Mouse (Mus musculus) forebrain, embryonic 16.5 days (tissue): ENCODE measurements around the gene Tenm4. TPM values are rescaled to one million over a fixed set of nuclear protein-coding genes. Genes with fewer than 3 reads are reported as not detected.
A peak's percentile ranks its signal among the peaks of the same experiment; 100 is the strongest.

Source experiments
- ATAC-seq: fragments of 200-750 bp; cut with Nextera tagmentation; 2 replicates; pipeline ENCODE4 v1.8.0; 2017; ENCODE audit warnings: mild to moderate bottlenecking, moderate library complexity
- H3K27ac ChIP-seq: fragments of 300-500 bp; sonication (generic); 2 replicates; pipeline ENCODE4 v1.5.1; 2014; ENCODE audit warnings: low read length, control low read depth
- H3K27me3 ChIP-seq: fragments of 300-500 bp; sonication (generic); replicated peaks from 2 replicates; pipeline ENCODE4 v1.6.1; 2014; ENCODE audit warnings: low read length; ENCODE audit not compliant: control insufficient read depth, insufficient read depth
- H3K36me3 ChIP-seq: fragments of 300-500 bp; sonication (generic); 2 replicates; pipeline ENCODE4 v1.6.1; 2014; ENCODE audit not compliant: control insufficient read depth, insufficient read depth
- H3K4me1 ChIP-seq: fragments of 300-500 bp; sonication (generic); replicated peaks from 2 replicates; pipeline ENCODE4 v1.6.1; 2014; ENCODE audit warnings: low read length; ENCODE audit not compliant: control insufficient read depth, insufficient read depth
- H3K4me2 ChIP-seq: fragments of 300-500 bp; sonication (generic); 2 replicates; pipeline ENCODE4 v1.6.1; 2014; ENCODE audit warnings: mild to moderate bottlenecking, low read length, control low read depth
- H3K4me3 ChIP-seq: fragments of 300-500 bp; sonication (generic); replicated peaks from 2 replicates; pipeline ENCODE4 v1.5.1; 2014; ENCODE audit warnings: mild to moderate bottlenecking, low read length, control low read depth
- H3K9ac ChIP-seq: fragments of 300-500 bp; sonication (generic); replicated peaks from 2 replicates; pipeline ENCODE4 v1.6.1; 2014; ENCODE audit warnings: low read depth, low read length, control low read depth
- H3K9me3 ChIP-seq: fragments of 300-500 bp; sonication (generic); 2 replicates; pipeline ENCODE4 v1.6.1; 2016; ENCODE audit warnings: low read length; ENCODE audit not compliant: control insufficient read depth
- WGBS: fragments of 180-500 bp; shearing (Covaris S2); extraction: QIAGEN DNeasy Blood & Tissue Kit; methylation state at CpG from one replicate; pipeline ENCODE4 v1.1.7; 2014; 5-methylcytosine and 5-hydroxymethylcytosine counted together
- polyA plus RNA-seq: library from polyadenylated mRNA; unstranded; fragments of >200 nt; fragmentation: Nextera tagmentation; extraction: Ambion mirVana; gene quantifications from 2 replicates; pipeline ENCODE4 v1.2.1, GENCODE M21; 2015

The Tenm4 gene
- polyA plus RNA-seq, 1 experiment from 2014 or later = 105 TPM

GRCm38 (mm10) chr7:96340826-96341225, 169.8 kb downstream of the Tenm4 start:
- peaks cover 26% of the 10 kb centered on the region for H3K4me1 ChIP-seq
- no peaks in the 10 kb centered on the region for H3K9me3 ChIP-seq
- no peak overlapping the region for H3K4me2 ChIP-seq
- H3K27me3 ChIP-seq = no peaks in the 10 kb centered on the region
- 49% methylated on average over 5 of the region's 5 CpGs for WGBS
- H3K27ac ChIP-seq = peak overlapping the region; percentile 31; the same call in 1 of the 2 replicates
- H3K36me3 ChIP-seq = no peaks in the 10 kb centered on the region
- peak; percentile 80 for ATAC-seq
- no peak overlapping the region for H3K9ac ChIP-seq
- no peak overlapping the region for H3K4me3 ChIP-seq

GRCm38 (mm10) chr7:96341479-96341878, 170.4 kb downstream of the Tenm4 start:
- Histone ChIP-seq H3K27me3 (no peaks in the 10 kb centered on the region), H3K9me3 (no peaks in the 10 kb centered on the region), H3K27ac (no peak overlapping the region), H3K9ac (no peak overlapping the region), H3K4me3 (no peak overlapping the region), H3K36me3 (no peaks in the 10 kb centered on the region), H3K4me2 (no peak overlapping the region), H3K4me1 (peaks cover 24% of the 10 kb centered on the region)
- no peak for ATAC-seq
- WGBS = 77% methylated on average over 2 of the region's 2 CpGs

- Histone ChIP-seq H3K4me2 (no peak overlapping the region), H3K9ac (no peak overlapping the region), H3K9me3 (no peaks in the 10 kb centered on the region), H3K27ac (no peak overlapping the region), H3K4me3 (no peak overlapping the region), H3K27me3 (no peaks in the 10 kb centered on the region), H3K36me3 (no peaks in the 10 kb centered on the region), H3K4me1 (peaks cover 24% of the 10 kb centered on the region)
- 66% methylated on average over 6 of the region's 6 CpGs for WGBS
- no peak for ATAC-seq
These were observed 171.9 kb downstream of the Tenm4 start for GRCm38 (mm10) chr7:96342996-96343395.

DNA sequence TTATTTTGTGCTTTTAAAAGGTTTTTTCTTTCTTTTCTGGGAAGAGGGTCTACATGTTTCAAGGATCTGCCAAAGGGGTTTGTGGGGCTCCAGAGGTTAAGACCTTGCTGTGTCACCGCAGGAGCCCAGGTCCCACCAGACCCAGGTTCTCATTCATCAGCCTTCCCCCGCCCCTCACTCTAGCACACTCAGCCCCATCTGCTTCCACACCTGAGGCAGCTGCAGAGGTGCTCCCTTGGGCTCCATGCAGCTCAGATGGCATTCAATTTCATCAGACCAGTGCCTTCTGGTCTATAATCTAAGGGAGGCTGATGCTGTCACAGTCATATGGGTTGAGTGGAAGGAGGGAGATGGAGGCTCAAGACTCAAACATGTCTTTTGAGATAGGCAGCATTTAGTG, 172.6 kb downstream of the Tenm4 start:
- no peak for ATAC-seq
- Histone ChIP-seq H3K4me3 (no peak overlapping the region), H3K9me3 (no peaks in the 10 kb centered on the region), H3K4me2 (no peak overlapping the region), H3K9ac (no peak overlapping the region), H3K27me3 (no peaks in the 10 kb centered on the region), H3K27ac (no peak overlapping the region), H3K4me1 (peaks cover 24% of the 10 kb centered on the region), H3K36me3 (no peaks in the 10 kb centered on the region)
- 98% methylated on average over 2 of the region's 2 CpGs for WGBS

GRCm38 (mm10) chr7:96352671-96353070, 181.6 kb downstream of the Tenm4 start:
- Histone ChIP-seq H3K4me1 (peaks cover 16% of the 10 kb centered on the region), H3K9me3 (no peaks in the 10 kb centered on the region), H3K36me3 (no peaks in the 10 kb centered on the region), H3K27ac (no peak overlapping the region), H3K9ac (no peak overlapping the region), H3K4me2 (no peak overlapping the region), H3K27me3 (no peaks in the 10 kb centered on the region), H3K4me3 (no peak overlapping the region)
- ATAC-seq = no peak
- WGBS = 51% methylated on average over 8 of the region's 8 CpGs

DNA sequence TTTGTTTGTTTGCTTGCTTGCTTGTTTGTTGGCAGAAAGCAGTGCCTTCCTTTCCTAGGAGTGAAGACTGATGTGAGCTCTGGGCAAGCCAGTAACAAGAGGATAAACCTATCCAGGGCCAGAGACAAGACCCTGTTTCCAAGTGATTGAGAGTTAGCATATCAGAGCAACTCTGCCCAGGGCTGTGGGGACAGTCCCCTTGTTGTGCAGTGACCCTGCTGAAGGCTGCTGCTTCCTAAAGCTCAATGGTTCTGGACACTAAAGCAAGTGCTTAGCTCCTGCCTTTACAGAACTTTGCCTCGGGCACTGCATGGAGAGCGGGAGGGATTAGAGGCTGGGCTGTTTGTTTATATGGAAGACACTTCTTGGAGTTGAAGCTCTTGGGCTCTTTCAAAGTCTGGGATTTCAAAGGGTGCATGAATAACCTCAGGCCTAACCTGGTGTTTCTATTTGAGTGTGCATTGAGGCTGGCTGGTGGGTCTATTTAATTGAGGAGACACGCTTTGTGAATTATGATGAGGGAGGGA, 185.3 kb downstream of the Tenm4 start:
- Histone ChIP-seq H3K36me3 (no peaks in the 10 kb centered on the region), H3K9me3 (no peaks in the 10 kb centered on the region), H3K4me1 (peaks cover 20% of the 10 kb centered on the region), H3K4me2 (no peak overlapping the region), H3K27me3 (no peaks in the 10 kb centered on the region), H3K27ac (no peak overlapping the region), H3K4me3 (no peak overlapping the region), H3K9ac (no peak overlapping the region)
- 24% methylated on average over 3 of the region's 3 CpGs for WGBS
- ATAC-seq = no peak

DNA sequence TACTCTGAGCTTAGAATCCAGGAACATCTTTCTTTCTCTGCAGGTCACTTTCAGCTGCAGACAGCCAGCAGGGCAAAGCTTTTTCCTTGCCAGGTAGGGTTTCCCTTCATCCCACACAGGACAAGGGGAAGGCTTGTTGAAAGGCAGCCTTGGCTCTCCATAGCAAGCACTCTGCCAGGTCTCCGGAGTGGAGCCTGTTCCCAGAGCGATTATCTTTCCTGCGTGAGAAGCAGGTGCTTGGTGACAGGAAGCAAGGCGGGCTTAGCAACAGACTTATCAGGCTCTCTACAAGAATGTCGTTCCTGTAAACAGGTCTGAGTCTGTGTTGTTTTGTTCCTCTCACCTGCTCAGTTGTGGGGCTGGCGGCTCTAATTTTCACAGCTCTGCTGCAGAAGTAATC, 186.5 kb downstream of the Tenm4 start:
- Histone ChIP-seq H3K27me3 (no peaks in the 10 kb centered on the region), H3K4me2 (no peak overlapping the region), H3K9ac (no peak overlapping the region), H3K4me3 (no peak overlapping the region), H3K4me1 (peaks cover 17% of the 10 kb centered on the region), H3K36me3 (no peaks in the 10 kb centered on the region), H3K27ac (peak overlapping the region; percentile 70), H3K9me3 (no peaks in the 10 kb centered on the region)
- 36% methylated on average over 6 of the region's 6 CpGs for WGBS
- ATAC-seq = peak; percentile 62

DNA sequence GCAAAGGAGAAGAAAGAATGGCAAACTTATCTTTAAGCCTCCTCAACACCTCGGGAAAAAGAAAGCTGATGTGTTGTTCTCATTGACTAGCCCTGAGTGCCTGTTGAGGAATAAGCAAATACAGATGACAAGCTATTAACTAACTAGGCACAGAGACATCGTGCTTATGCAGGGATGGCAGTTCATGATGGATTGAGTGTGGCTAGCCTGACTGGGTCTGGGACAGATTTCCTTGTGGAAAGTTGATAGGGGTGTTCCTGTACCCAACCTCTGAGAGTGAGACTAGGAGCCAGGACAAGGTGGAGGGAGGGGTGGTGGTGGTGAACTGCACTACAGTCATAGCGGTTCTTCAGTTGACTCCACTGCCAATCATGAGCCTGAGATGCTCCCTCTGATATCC, 192.3 kb downstream of the Tenm4 start:
- WGBS = 93% methylated on average over 3 of the region's 3 CpGs

DNA sequence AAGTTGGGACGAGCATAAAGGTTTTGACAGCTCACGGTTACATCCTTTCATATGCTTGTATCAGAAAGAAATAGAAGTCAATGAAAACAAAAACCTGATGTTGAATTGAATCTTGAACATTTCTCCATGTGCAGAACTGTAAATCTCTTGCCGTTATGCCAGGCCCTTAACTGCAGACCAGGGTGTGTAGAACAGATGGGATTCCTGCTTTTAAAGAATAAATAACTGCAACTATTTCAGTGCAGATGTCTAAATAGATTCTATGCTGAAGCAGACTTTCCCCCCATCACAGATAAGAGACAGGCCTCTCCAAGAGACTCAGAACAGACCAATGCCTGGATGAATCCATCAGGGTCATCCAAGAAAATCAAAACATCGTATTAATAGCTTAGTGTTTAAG, 198.9 kb downstream of the Tenm4 start:
- Histone ChIP-seq H3K9ac (no peak overlapping the region), H3K4me2 (no peak overlapping the region), H3K9me3 (no peaks in the 10 kb centered on the region), H3K4me3 (no peak overlapping the region), H3K36me3 (no peaks in the 10 kb centered on the region), H3K4me1 (peaks cover 6% of the 10 kb centered on the region; the same call in 1 of the 2 replicates), H3K27ac (no peak overlapping the region), H3K27me3 (no peaks in the 10 kb centered on the region)
- ATAC-seq = no peak
- WGBS = 79% methylated on average over 4 of the region's 4 CpGs

More for the DNA sequence above, 192.3 kb downstream of the Tenm4 start:
- Histone ChIP-seq H3K36me3 (no peaks in the 10 kb centered on the region), H3K4me2 (no peak overlapping the region), H3K9me3 (no peaks in the 10 kb centered on the region), H3K27ac (no peak overlapping the region), H3K4me3 (no peak overlapping the region), H3K27me3 (no peaks in the 10 kb centered on the region), H3K4me1 (no peaks in the 10 kb centered on the region), H3K9ac (no peak overlapping the region)
- ATAC-seq = no peak
